Mouse (Mus musculus): ENCODE data around the gene Aars. TPM values are rescaled to one million over a fixed set of nuclear protein-coding genes. Genes with fewer than 3 reads are reported as not detected.
A peak's percentile ranks its signal among the peaks of the same experiment; 100 is the strongest.

Gene Aars
- polyA plus RNA-seq, 1 experiment = 4.3 TPM

DNA sequence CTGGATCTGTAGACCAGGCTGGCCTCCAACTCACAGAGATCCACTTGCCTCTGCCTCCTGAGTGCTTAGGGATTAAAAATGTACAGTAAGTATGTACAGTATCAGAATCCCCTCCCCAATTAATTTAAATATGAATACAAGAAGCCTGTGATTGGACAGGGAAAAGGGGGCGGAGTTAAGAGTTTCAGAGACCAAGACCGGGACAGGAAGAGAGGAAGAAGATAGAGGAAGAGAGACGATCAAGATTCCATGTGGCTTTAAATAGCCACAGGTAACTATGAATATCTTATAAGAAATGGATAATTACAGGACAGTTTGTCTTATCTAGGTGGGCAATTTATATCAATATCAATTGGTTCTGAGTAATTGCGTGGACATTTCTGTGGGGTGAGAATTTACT is 3.4 kb upstream of the Aars start:
- H3K4me1 ChIP-seq (ENCODE audit: control insufficient read depth) = peaks cover 40% of the 10 kb centered on the region
- H3K27me3 ChIP-seq (ENCODE audit: control insufficient read depth) = peaks cover 3% of the 10 kb centered on the region
- TF ChIP-seq GATA1 (IDR thresholded peaks at IDR 0.05; ENCODE audit: low read length) (no peak), TAL1 (IDR thresholded peaks at IDR 0.05; ENCODE audit: low read length) (no peak)
- H3K4me3 ChIP-seq (replicated peaks) = peak overlapping the region; percentile 51
- peaks cover 4% of the 10 kb centered on the region for H3K36me3 ChIP-seq (ENCODE audit: control insufficient read depth)
- H3K9me3 ChIP-seq (ENCODE audit: control insufficient read depth, low read length) = no peaks in the 10 kb centered on the region; the same call in 1 of the 2 replicates

DNA sequence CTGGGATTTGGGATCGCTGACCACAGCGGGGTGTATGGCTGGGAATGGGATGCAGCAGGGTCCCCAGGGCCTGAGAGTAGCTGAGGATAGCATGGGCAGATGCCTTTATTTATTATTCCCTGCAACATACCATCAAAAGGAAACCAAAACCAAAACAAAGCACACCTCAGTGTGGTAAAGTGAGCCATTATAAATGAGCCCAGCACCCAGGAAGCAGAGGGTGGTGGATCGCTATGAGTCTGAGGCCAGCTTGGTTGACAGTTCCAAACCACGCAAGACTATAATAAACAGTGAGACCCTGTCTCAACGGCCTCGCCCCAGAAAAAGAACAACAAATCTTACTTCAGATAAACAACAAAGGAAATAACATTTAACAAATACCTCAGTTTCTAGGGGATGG is 2.9 kb upstream of the Aars start:
- Histone ChIP-seq H3K9me3 (ENCODE audit: control insufficient read depth, low read length) (no peaks in the 10 kb centered on the region; the same call in 1 of the 2 replicates), H3K4me1 (ENCODE audit: control insufficient read depth) (peaks cover 44% of the 10 kb centered on the region), H3K36me3 (ENCODE audit: control insufficient read depth) (peaks cover 7% of the 10 kb centered on the region), H3K27me3 (ENCODE audit: control insufficient read depth) (peaks cover 3% of the 10 kb centered on the region), H3K4me3 (replicated peaks) (peak overlapping the region; percentile 51)
- TF ChIP-seq TAL1 (IDR thresholded peaks at IDR 0.05; ENCODE audit: low read length) (no peak), GATA1 (IDR thresholded peaks at IDR 0.05; ENCODE audit: low read length) (no peak)

DNA sequence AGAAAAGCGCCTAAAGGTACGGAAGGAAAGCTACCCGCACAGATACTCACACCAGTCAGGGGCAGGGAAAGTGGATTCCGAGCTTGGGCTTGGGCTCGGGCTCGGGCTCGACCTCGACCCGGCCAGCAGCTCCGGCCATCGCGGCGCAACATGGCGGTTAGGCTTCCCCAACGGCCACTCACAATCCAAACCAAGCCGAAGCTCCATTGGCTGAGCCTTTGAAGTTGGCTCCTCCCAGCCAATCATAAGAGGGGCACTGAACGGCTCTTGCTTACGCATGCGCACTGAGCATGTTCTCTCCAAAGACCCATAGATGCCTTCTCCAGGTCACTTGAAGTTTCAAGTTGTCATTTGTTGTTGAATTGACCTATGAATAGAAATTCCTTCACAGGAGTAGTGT is 1.4 kb upstream of the Aars start, which contains the start of gene Ddx19b:
Gene Ddx19b (minus strand): TSS at position 180 of the 400 bp plus-strand sequence.
- H3K4me1 ChIP-seq (ENCODE audit: control insufficient read depth) = peaks cover 59% of the 10 kb centered on the region

DNA sequence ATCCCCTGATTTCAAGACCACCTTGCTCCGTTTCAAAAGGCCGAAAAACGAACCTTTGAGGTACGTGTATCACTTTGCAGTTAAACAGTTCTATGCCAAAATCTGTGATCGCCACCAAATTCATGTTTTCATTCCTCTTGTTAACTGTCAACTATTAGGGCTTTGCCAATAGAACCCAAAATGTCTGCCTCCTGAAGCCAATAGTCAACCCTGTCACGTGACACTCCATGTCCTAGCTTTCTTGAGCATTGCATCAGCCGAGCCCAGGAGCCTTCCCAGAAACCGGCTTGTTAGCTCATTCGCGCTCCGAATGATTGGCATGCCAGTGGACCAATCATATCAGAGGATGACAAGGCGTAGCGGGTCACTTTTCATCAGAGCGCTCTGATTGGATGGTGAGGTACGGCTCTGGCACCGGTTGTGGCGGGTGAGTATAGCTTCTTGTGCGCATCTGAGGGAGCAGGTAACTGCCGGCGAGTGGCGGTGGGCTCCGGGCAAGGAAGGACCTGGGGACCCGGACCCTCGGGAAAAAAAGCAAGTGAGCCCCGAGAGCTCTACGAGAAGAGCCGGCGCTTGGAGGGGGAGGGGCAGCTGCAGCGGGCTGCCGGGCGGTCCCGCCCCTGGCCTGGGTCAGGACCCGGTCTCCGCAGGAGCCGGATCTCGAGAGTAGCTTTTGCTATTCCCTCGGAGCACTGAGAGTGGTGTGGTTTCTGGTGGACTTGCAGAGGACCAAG is 705 bp downstream of the Aars start:
- Histone ChIP-seq H3K9me3 (ENCODE audit: control insufficient read depth, low read length) (no peaks in the 10 kb centered on the region; the same call in 1 of the 2 replicates), H3K4me1 (ENCODE audit: control insufficient read depth) (peaks cover 49% of the 10 kb centered on the region), H3K36me3 (ENCODE audit: control insufficient read depth) (peaks cover 43% of the 10 kb centered on the region), H3K27me3 (ENCODE audit: control insufficient read depth) (peaks cover 3% of the 10 kb centered on the region), H3K4me3 (replicated peaks) (peak overlapping the region; percentile 97)
- no peak for TF ChIP-seq TAL1 (IDR thresholded peaks at IDR 0.05; ENCODE audit: low read length)
- no peak for TF ChIP-seq GATA1 (IDR thresholded peaks at IDR 0.05; ENCODE audit: low read length)

More for the DNA sequence above, 1.4 kb upstream of the Aars start, which contains the start of gene Ddx19b:
- TF ChIP-seq GATA1 (IDR thresholded peaks at IDR 0.05; ENCODE audit: low read length) = no peak
- no peak for TF ChIP-seq TAL1 (IDR thresholded peaks at IDR 0.05; ENCODE audit: low read length)
- peaks cover 3% of the 10 kb centered on the region for H3K27me3 ChIP-seq (ENCODE audit: control insufficient read depth)
- peaks cover 22% of the 10 kb centered on the region for H3K36me3 ChIP-seq (ENCODE audit: control insufficient read depth)
- H3K4me3 ChIP-seq (replicated peaks) = no peak within 1 kb of the TSS
- H3K9me3 ChIP-seq (ENCODE audit: control insufficient read depth, low read length) = no peaks in the 10 kb centered on the region; the same call in 1 of the 2 replicates

DNA sequence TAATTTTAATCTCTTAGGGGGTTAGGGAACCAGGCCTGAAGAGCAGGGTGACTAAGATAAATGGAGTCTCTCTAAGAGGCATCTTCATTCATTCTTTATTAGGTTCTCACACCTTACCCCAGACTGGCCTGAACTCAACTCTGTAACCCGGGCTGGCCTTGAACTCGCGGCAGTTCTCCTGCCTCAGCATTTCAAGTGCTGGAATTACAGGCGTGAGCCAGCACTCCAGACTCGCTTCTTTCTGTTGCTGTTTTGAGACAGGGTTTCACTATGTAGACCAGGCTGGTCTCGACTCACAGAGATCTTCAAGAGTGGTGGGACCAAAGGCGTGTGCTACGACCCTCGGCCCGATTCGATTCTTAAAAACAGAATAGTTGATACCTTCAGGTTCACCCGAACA is 1.3 kb downstream of the Aars start:
- peaks cover 49% of the 10 kb centered on the region for H3K36me3 ChIP-seq (ENCODE audit: control insufficient read depth)
- H3K4me3 ChIP-seq (replicated peaks) = peak overlapping the region; percentile 97
- H3K4me1 ChIP-seq (ENCODE audit: control insufficient read depth) = peaks cover 49% of the 10 kb centered on the region
- peaks cover 3% of the 10 kb centered on the region for H3K27me3 ChIP-seq (ENCODE audit: control insufficient read depth)
- H3K9me3 ChIP-seq (ENCODE audit: control insufficient read depth, low read length) = no peaks in the 10 kb centered on the region; the same call in 1 of the 2 replicates
- TF ChIP-seq TAL1 (IDR thresholded peaks at IDR 0.05; ENCODE audit: low read length) (no peak), GATA1 (IDR thresholded peaks at IDR 0.05; ENCODE audit: low read length) (no peak)

DNA sequence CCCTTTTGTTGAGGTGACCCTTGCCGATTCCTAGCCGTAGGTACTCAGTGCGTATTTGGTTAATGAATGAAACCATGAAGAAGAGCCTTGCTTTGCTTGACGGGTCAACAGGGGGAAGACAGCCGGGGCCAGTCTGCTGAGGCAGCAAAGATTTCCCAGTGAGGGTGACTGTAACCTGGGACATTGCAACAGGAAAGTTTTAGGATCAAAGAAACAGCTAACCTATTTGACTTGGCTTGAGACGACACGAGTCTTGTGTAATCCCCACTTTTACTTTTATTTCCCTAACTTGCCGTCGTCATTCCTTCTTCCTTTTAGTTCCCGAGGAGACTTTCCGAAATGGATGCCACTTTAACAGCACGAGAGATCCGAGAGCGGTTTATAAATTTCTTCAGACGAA is 3.6 kb downstream of the Aars start:
- Histone ChIP-seq H3K9me3 (ENCODE audit: control insufficient read depth, low read length) (no peaks in the 10 kb centered on the region; the same call in 1 of the 2 replicates), H3K4me1 (ENCODE audit: control insufficient read depth) (peaks cover 37% of the 10 kb centered on the region), H3K36me3 (ENCODE audit: control insufficient read depth) (peaks cover 72% of the 10 kb centered on the region), H3K4me3 (replicated peaks) (peak overlapping the region; percentile 10), H3K27me3 (ENCODE audit: control insufficient read depth) (peaks cover 1% of the 10 kb centered on the region)
- TF ChIP-seq GATA1 (IDR thresholded peaks at IDR 0.05; ENCODE audit: low read length) (no peak), TAL1 (IDR thresholded peaks at IDR 0.05; ENCODE audit: low read length) (no peak)

DNA sequence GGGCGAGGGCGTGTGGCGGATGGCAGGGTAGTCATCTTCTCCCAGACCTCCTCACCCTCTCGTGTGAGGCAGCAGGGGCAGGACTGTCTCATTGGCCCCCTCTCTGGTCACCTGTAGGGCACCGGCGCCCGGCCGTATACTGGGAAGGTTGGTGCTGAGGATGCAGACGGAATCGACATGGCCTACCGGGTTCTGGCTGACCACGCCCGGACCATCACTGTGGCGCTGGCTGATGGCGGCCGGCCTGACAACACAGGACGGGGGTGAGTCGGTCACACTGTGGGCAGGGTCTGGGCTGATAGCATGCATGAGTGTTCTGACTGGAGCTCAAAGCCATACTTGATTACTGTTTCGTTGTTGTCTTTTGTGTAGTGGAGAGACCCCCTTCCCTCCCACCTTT is 9.6 kb downstream of the Aars start:
- no peak for TF ChIP-seq GATA1 (IDR thresholded peaks at IDR 0.05; ENCODE audit: low read length)
- TF ChIP-seq TAL1 (IDR thresholded peaks at IDR 0.05; ENCODE audit: low read length) = no peak
- Histone ChIP-seq H3K36me3 (ENCODE audit: control insufficient read depth) (peaks cover 100% of the 10 kb centered on the region), H3K27me3 (ENCODE audit: control insufficient read depth) (no peaks in the 10 kb centered on the region; the same call in 1 of the 2 replicates), H3K9me3 (ENCODE audit: control insufficient read depth, low read length) (no peaks in the 10 kb centered on the region), H3K4me3 (replicated peaks) (no peak overlapping the region), H3K4me1 (ENCODE audit: control insufficient read depth) (peaks cover 5% of the 10 kb centered on the region; the same call in 1 of the 2 replicates)

DNA sequence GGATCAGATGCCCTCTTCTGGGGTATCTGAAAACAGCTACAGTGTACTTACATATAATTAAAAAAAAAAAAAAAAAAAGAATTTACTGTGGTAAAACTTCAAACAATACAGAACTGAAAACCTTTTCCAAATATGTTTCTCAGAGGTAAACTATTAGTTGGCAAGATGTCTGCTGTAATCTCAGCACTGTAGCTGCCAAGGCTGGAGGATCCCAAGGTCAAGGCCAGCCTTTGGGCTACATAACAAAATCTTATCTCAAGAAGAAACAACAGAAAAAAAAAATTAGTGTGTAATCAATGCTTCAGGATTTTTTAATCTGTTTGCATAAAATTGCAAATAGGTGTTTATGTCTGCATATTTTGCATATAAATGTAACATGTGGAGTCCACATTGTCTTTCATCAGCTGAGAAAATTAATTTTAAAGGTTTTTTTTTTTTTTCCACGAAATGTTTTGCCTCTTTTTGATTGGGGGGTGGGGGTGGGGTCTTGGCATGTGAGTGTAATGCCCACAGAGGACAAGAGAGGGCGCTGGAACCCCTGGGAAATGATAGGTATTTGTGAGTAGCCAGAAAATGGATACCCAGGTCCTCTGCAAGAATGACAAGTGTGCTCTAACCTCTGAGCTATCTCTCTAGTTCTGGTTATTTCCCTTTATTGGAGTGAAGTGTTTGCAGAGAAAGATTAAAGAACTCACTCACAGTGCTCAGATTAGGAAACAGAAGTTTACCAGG is 11.2 kb downstream of the Aars start:
- H3K9me3 ChIP-seq (ENCODE audit: control insufficient read depth, low read length) = no peaks in the 10 kb centered on the region
- no peak overlapping the region for H3K4me3 ChIP-seq (replicated peaks)
- TF ChIP-seq TAL1 (IDR thresholded peaks at IDR 0.05; ENCODE audit: low read length) (no peak), GATA1 (IDR thresholded peaks at IDR 0.05; ENCODE audit: low read length) (no peak)
- peaks cover 100% of the 10 kb centered on the region for H3K36me3 ChIP-seq (ENCODE audit: control insufficient read depth)
- H3K27me3 ChIP-seq (ENCODE audit: control insufficient read depth) = no peaks in the 10 kb centered on the region; the same call in 1 of the 2 replicates
- H3K4me1 ChIP-seq (ENCODE audit: control insufficient read depth) = peaks cover 3% of the 10 kb centered on the region; the same call in 1 of the 2 replicates

DNA sequence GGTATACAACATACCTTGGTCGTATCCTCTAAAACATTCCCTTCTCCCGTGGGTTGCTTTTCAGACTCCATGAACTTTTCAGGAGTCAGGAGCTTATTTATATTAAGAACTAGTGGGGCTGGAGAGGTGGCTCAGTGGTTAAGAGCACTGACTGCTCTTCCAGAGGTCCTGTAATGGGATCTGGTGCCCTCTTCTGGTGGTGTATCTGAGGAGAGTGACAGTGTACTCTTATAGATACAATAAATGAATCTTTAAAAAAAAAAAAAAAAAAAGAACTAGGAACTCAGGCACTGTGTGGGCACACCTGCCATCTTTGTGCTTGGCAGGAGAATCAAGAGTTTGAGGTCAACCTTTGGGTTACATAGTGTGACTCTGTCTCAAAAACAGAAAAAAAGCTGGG is 15.8 kb downstream of the Aars start:
- H3K4me1 ChIP-seq (ENCODE audit: control insufficient read depth) = no peaks in the 10 kb centered on the region
- no peaks in the 10 kb centered on the region for H3K27me3 ChIP-seq (ENCODE audit: control insufficient read depth)
- H3K36me3 ChIP-seq (ENCODE audit: control insufficient read depth) = peaks cover 100% of the 10 kb centered on the region
- H3K4me3 ChIP-seq (replicated peaks) = no peak overlapping the region
- no peak for TF ChIP-seq GATA1 (IDR thresholded peaks at IDR 0.05; ENCODE audit: low read length)
- TF ChIP-seq TAL1 (IDR thresholded peaks at IDR 0.05; ENCODE audit: low read length) = no peak
- H3K9me3 ChIP-seq (ENCODE audit: control insufficient read depth, low read length) = no peaks in the 10 kb centered on the region

Measured in erythroblast, embryonic 14.5 days (primary cell).